8 mouse cellular contexts compared by ENCODE assay signal in genomic region chr3:133091121-133091663, GRCm38 (mm10). TPM values are rescaled to one million over a fixed set of nuclear protein-coding genes. Genes with fewer than 3 reads are reported as not detected.
DNase-seq lines count a peak whose midpoint lies in the region; ATAC-seq and TF ChIP-seq lines count a peak whose summit lies in the region.

No protein-coding gene starts in this region.

- H3K4me3 ChIP-seq in heart, embryonic 15.5 days, result peak overlapping the region; percentile 98
- H3K4me3 ChIP-seq in G1E (ENCODE audit: low read depth, low read length), result peak overlapping the region; percentile 97
- H3K4me3 ChIP-seq in embryonic facial prominence, embryonic 12.5 days, result peak overlapping the region; percentile 90
- H3K4me3 ChIP-seq in hindbrain, embryonic 13.5 days, result peak overlapping the region; percentile 88
- H3K4me3 ChIP-seq in limb, embryonic 14.5 days (replicated peaks; ENCODE audit: low read length), result peak overlapping the region; percentile 91
- H3K4me3 ChIP-seq in neural tube, embryonic 15.5 days (replicated peaks), result peak overlapping the region; percentile 88

- TF ChIP-seq POLR2A in limb, embryonic 14.5 days (IDR thresholded peaks at IDR 0.05; ENCODE audit: borderline replicate concordance, extremely low read depth, insufficient read depth, insufficient read length), result 0 out of 2 replicates have a peak, but pooled peaks have one; percentile 27

- TF ChIP-seq CTCF in G1E (IDR thresholded peaks at IDR 0.05; ENCODE audit: low read depth, low read length), result no peak

- ATAC-seq in heart, embryonic 15.5 days (replicated peaks; ENCODE audit: insufficient number of reproducible peaks, insufficient read depth, low FRiP score, low read depth), result peak; percentile 72
- peak; percentile 42 for ATAC-seq in G1E (ENCODE audit: extremely low read depth, insufficient number of reproducible peaks, low FRiP score, poor library complexity, severe bottlenecking)
- peak; percentile 85 for ATAC-seq in embryonic facial prominence, embryonic 12.5 days (ENCODE audit: insufficient number of reproducible peaks, insufficient read depth, low FRiP score, low TSS enrichment)
- no peak; the same call in 1 of the 2 replicates for ATAC-seq in hindbrain, embryonic 13.5 days (ENCODE audit: low FRiP score)
- ATAC-seq in limb, embryonic 14.5 days (ENCODE audit: low FRiP score, low read depth), result peak; percentile 68
- ATAC-seq in neural tube, embryonic 15.5 days (ENCODE audit: low FRiP score), result peak; percentile 84

- peaks cover 17% of the 10 kb centered on the region for H3K4me1 ChIP-seq in heart, embryonic 15.5 days (replicated peaks)
- peaks cover 31% of the 10 kb centered on the region for H3K4me1 ChIP-seq in G1E (ENCODE audit: insufficient read depth, low read depth, low read length)
- H3K4me1 ChIP-seq in embryonic facial prominence, embryonic 12.5 days, result peaks cover 10% of the 10 kb centered on the region
- H3K4me1 ChIP-seq in hindbrain, embryonic 13.5 days (replicated peaks), result peaks cover 35% of the 10 kb centered on the region
- peaks cover 6% of the 10 kb centered on the region; the same call in 1 of the 2 replicates for H3K4me1 ChIP-seq in limb, embryonic 14.5 days (ENCODE audit: control insufficient read depth, insufficient read depth, low read length)
- peaks cover 27% of the 10 kb centered on the region for H3K4me1 ChIP-seq in neural tube, embryonic 15.5 days

- no peaks in the 10 kb centered on the region for H3K27me3 ChIP-seq in heart, embryonic 15.5 days
- no peaks in the 10 kb centered on the region for H3K27me3 ChIP-seq in G1E (ENCODE audit: insufficient read depth, low read length)
- no peaks in the 10 kb centered on the region for H3K27me3 ChIP-seq in embryonic facial prominence, embryonic 12.5 days
- no peaks in the 10 kb centered on the region for H3K27me3 ChIP-seq in hindbrain, embryonic 13.5 days
- H3K27me3 ChIP-seq in limb, embryonic 14.5 days (ENCODE audit: control insufficient read depth, insufficient read depth, low read length), result no peaks in the 10 kb centered on the region
- no peaks in the 10 kb centered on the region for H3K27me3 ChIP-seq in neural tube, embryonic 15.5 days (replicated peaks)

- H3K9ac ChIP-seq in heart, embryonic 15.5 days, result peak overlapping the region; percentile 96
- peak overlapping the region; percentile 96 for H3K9ac ChIP-seq in embryonic facial prominence, embryonic 12.5 days
- peak overlapping the region; percentile 91 for H3K9ac ChIP-seq in hindbrain, embryonic 13.5 days
- H3K9ac ChIP-seq in limb, embryonic 14.5 days (ENCODE audit: low read depth, low read length, severe bottlenecking), result peak overlapping the region; percentile 98
- H3K9ac ChIP-seq in neural tube, embryonic 15.5 days (replicated peaks), result peak overlapping the region; percentile 85

- intact Hi-C loops in heart, postnatal 36 days (cut with DNase I), result loop anchor here (5.0 to 10.0 kb wide), 2 partner anchors 344 to 406 kb away; partner anchors contain the start of genes Aimp1 and Tbck

- H3K36me3 ChIP-seq in heart, embryonic 15.5 days, result no peaks in the 10 kb centered on the region
- H3K36me3 ChIP-seq in G1E (replicated peaks), result peaks cover 17% of the 10 kb centered on the region
- no peaks in the 10 kb centered on the region for H3K36me3 ChIP-seq in embryonic facial prominence, embryonic 12.5 days
- no peaks in the 10 kb centered on the region for H3K36me3 ChIP-seq in hindbrain, embryonic 13.5 days
- H3K36me3 ChIP-seq in limb, embryonic 14.5 days (ENCODE audit: control insufficient read depth, insufficient read depth, low read length), result no peaks in the 10 kb centered on the region
- no peaks in the 10 kb centered on the region for H3K36me3 ChIP-seq in neural tube, embryonic 15.5 days

- DNase-seq in heart, postnatal 36 days, result no peak
- peak; percentile 47 for DNase-seq in G1E (ENCODE audit: low spot score)
- peak; percentile 43 for DNase-seq in limb, embryonic 14.5 days (ENCODE audit: low spot score)
- no peak for DNase-seq in cerebellum, adult 11-12 months

- 0% methylated on average over 44 of the region's 44 CpGs for WGBS in heart, embryonic 15.5 days
- WGBS in embryonic facial prominence, embryonic 12.5 days, result 0% methylated on average over 44 of the region's 44 CpGs
- under 1% methylated on average over 44 of the region's 44 CpGs for WGBS in hindbrain, embryonic 13.5 days
- under 1% methylated on average over 36 of the region's 44 CpGs for WGBS in limb, embryonic 14.5 days
- under 1% methylated on average over 42 of the region's 44 CpGs for WGBS in neural tube, embryonic 15.5 days

- no peaks in the 10 kb centered on the region for H3K9me3 ChIP-seq in heart, embryonic 15.5 days (replicated peaks)
- H3K9me3 ChIP-seq in G1E (replicated peaks), result no peaks in the 10 kb centered on the region
- no peaks in the 10 kb centered on the region for H3K9me3 ChIP-seq in embryonic facial prominence, embryonic 12.5 days
- H3K9me3 ChIP-seq in hindbrain, embryonic 13.5 days, result no peaks in the 10 kb centered on the region
- no peaks in the 10 kb centered on the region for H3K9me3 ChIP-seq in limb, embryonic 14.5 days (ENCODE audit: control insufficient read depth, low read length)
- no peaks in the 10 kb centered on the region for H3K9me3 ChIP-seq in neural tube, embryonic 15.5 days (replicated peaks)

- H3K27ac ChIP-seq in heart, embryonic 15.5 days, result peak overlapping the region; percentile 97
- peak overlapping the region; percentile 99 for H3K27ac ChIP-seq in embryonic facial prominence, embryonic 12.5 days
- peak overlapping the region; percentile 97 for H3K27ac ChIP-seq in hindbrain, embryonic 13.5 days
- H3K27ac ChIP-seq in limb, embryonic 14.5 days (replicated peaks; ENCODE audit: low read depth, low read length), result peak overlapping the region; percentile 99
- H3K27ac ChIP-seq in neural tube, embryonic 15.5 days (replicated peaks), result peak overlapping the region; percentile 98

- H3K4me2 ChIP-seq in heart, embryonic 15.5 days, result peak overlapping the region; percentile 67
- peak overlapping the region; percentile 56 for H3K4me2 ChIP-seq in embryonic facial prominence, embryonic 12.5 days (replicated peaks)
- peak overlapping the region; percentile 69 for H3K4me2 ChIP-seq in hindbrain, embryonic 13.5 days
- H3K4me2 ChIP-seq in limb, embryonic 14.5 days (replicated peaks; ENCODE audit: low read depth, low read length, severe bottlenecking), result peak overlapping the region; percentile 65
- peak overlapping the region; percentile 60 for H3K4me2 ChIP-seq in neural tube, embryonic 15.5 days

RNA-seq across cellular contexts. Expression of gene Ints12, which starts 0.4 kb away (rescaled TPM):
- 9.9 and 10.9 TPM in 2 replicates for polyA plus RNA-seq in heart, embryonic 15.5 days (2015; fragmentation: Nextera tagmentation; extraction: Ambion mirVana)
- total RNA-seq in heart, postnatal 36 days (2021), result 1 to 10 TPM; 7.6 to 8.4 TPM
- total RNA-seq in G1E (2014; fragmentation: Nextera tagmentation) (41.6 and 50.2 TPM in 2 replicates), G1E (2017) (21.5 and 24.3 TPM in 2 replicates)
- polyA plus RNA-seq in G1E (2012), result 1.4 and 1.8 TPM in 2 replicates
- 24.4 and 25.2 TPM in 2 replicates for polyA plus RNA-seq in embryonic facial prominence, embryonic 12.5 days (2016; fragmentation: Nextera tagmentation; extraction: Ambion mirVana)
- 21.4 and 23.1 TPM in 2 replicates for polyA plus RNA-seq in hindbrain, embryonic 13.5 days (2015; fragmentation: Nextera tagmentation; extraction: Ambion mirVana)
- 14.3 and 15.2 TPM in 2 replicates for polyA plus RNA-seq in limb, embryonic 14.5 days (2012; rRNA removed)
- 21.0 and 21.9 TPM in 2 replicates for polyA plus RNA-seq in limb, embryonic 14.5 days (2014; fragmentation: Nextera tagmentation; extraction: Ambion mirVana)
- polyA plus RNA-seq in neural tube, embryonic 15.5 days (2015; fragmentation: Nextera tagmentation; extraction: Ambion mirVana), result 13.7 and 17.6 TPM in 2 replicates

RNA-seq across cellular contexts. Expression of gene Gstcd, which starts 0.6 kb away (rescaled TPM):
- polyA plus RNA-seq in heart, embryonic 15.5 days (2015; fragmentation: Nextera tagmentation; extraction: Ambion mirVana), result 3.0 and 4.2 TPM in 2 replicates
- 1 to 10 TPM; 1.9 to 2.6 TPM for total RNA-seq in heart, postnatal 36 days (2021)
- total RNA-seq in G1E (2014; fragmentation: Nextera tagmentation), result 59.9 and 64.0 TPM in 2 replicates
- total RNA-seq in G1E (2017), result 24.5 and 24.7 TPM in 2 replicates
- polyA plus RNA-seq in G1E (2012), result 11.8 and 14.9 TPM in 2 replicates
- 8.5 and 9.1 TPM in 2 replicates for polyA plus RNA-seq in embryonic facial prominence, embryonic 12.5 days (2016; fragmentation: Nextera tagmentation; extraction: Ambion mirVana)
- polyA plus RNA-seq in hindbrain, embryonic 13.5 days (2015; fragmentation: Nextera tagmentation; extraction: Ambion mirVana), result 4.4 and 4.5 TPM in 2 replicates
- polyA plus RNA-seq in limb, embryonic 14.5 days (2012; rRNA removed), result 14.4 and 15.1 TPM in 2 replicates
- polyA plus RNA-seq in limb, embryonic 14.5 days (2014; fragmentation: Nextera tagmentation; extraction: Ambion mirVana), result 8.0 and 8.2 TPM in 2 replicates
- 2.9 and 4.2 TPM in 2 replicates for polyA plus RNA-seq in neural tube, embryonic 15.5 days (2015; fragmentation: Nextera tagmentation; extraction: Ambion mirVana)

Comparison
In these comparisons a context has a peak if more than half of its experiments do, and no peak if none do; other contexts are left out.
1. DNase-seq: peak in G1E (single experiment) and limb, embryonic 14.5 days (single experiment); none in heart, postnatal 36 days (0 of 2) and cerebellum, adult 11-12 months (single experiment).
2. Peak in every context shown above with its lines, with median percentiles within 50 percentile points of each other: H3K27ac ChIP-seq, H3K4me2 ChIP-seq, H3K4me3 ChIP-seq and H3K9ac ChIP-seq.